Mouse (Mus musculus) testis, postnatal 14 days (tissue): ENCODE measurements around the gene Rcc1l.

Source experiments
- DNase-seq: peaks from one replicate; pipeline ENCODE4 v3.0.0; 2021; ENCODE audit warnings: low spot score

Rcc1l gene

DNA sequence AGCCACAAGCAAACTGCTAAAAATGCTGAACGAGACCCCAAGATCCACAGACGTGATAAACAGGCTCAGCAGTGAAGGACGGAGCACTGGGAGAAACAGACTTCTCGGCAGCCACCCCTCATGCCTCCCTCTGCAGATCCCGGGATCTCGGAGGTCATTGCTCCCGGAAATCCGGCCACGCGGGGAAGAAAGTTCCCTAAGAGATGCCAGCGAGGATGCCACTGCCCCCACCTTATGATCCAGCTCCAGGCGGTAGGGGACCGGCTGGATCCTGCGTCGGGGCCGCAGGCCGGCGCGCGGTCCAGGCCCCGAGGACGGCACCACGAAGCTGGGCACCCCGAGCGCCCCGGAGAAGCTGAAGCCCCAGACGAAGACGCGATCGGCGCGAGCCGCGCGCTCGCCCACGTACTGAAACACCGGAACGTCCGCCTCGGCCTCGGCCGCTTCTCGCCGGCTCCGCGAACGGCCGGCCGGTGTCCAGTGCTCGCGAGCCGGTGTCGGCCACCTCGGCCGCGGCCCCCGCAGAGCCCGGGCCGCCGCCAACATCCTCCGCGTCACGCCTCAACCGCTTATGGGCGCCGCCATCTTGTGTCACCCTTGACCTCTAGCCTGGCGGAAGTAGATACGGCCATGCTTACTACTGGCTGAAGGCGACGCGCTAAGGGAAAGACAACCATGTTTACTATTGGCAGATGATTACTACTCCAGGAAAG lies at the start of gene Rcc1l:
Rcc1l (minus strand) TSS at position 606 of the 713 bp plus-strand sequence.
- DNase-seq = peak; percentile 89

DNA sequence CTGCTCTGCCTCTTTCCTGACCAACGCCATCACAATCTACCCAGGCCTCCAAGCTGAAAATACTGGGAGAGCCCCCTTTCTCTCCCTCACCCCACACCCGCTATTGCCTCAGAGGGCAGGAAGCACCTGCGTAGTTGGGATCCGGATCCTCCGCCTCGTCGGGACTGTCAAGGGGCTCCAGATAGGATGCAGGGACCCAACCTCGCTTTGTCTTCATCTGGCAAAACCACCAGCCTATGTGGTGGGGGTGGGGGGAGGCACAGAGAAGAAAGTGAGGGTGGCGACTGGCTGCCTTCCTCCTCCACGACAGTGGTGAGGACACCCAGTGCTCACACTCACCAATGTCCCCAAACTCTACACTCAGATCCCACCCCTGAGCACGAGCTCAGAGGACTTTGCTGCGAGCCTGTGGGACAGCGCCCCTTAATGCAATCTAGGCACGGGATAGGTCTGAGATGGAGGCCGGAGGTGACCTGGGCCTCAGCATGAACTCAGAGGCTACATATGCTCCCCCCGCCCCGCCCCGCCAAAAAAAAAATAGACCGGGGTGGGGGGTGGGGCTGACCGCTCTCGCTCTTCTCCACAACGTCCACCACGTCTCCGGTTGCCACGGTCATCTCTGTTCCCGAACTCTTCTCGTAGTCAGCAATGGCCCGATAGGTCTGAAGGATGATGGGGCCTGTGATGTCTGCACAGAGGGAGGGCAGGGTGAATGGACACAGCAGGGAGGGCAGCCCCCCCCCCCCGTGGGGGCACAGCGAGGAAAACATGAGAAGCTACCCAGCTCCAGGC lies 48.7 kb upstream of the Rcc1l start:
- DNase-seq = no peak

DNA sequence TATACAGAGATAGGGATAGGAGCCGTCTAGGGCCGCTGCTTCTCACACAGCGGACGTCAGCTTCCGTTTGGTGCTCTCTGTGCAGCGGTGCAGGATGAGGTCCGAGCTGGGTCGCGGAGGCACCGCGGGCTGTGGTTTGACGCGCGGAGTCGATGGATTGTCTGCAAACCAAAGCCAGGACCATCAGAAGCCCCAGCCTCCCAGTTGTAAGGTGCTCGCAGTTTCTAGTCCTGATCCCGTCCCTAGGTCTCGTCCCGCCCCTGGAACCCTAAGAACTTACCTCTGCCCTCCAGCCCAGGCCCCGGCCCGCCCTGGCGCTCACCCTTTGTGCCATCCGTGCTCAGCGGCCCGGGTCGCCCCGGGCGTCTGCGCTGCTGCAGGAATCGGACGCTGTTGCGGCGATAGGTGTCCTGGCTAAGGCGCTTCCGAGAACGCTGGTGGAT lies 45.2 kb upstream of the Rcc1l start:
- DNase-seq = no peak

DNA sequence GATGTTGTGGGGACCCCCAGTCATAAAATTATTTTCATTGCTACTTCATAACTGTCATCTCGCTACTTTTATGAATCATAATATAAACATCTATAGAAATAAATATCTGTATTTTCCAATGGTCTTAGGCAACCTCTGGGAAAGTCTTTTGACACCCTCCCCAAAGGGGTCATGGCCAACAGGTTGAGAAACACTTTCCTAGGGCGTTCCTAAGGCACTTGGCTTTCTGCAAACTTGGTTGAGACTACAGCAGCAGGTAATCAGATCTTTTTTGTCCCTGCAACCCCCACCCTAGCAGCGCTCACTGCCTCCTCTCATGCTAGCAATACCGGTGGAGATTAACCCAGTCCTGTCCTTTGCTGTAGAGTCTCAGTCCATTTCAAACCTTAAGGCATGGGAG lies 44.7 kb upstream of the Rcc1l start:
- no peak for DNase-seq

DNA sequence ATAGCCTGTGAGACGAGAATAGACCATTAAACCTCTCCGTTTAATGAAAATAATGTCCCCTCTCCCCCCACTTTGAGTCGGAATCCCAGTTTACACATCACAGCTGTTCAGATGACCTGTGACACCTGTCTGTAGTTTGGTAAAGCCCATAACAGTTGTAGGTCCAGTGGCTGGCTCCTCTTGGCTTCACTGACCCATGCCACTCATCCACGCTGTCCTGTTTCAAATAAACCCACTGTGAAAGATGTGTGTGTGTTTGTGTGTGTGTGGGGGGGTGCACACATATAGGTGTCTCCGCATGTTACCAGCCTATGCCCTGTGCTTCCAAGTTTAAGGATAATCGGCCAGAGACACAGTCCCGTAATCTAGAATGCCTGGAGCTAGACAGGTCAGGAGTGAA lies 41.3 kb upstream of the Rcc1l start:
- DNase-seq = no peak

DNA sequence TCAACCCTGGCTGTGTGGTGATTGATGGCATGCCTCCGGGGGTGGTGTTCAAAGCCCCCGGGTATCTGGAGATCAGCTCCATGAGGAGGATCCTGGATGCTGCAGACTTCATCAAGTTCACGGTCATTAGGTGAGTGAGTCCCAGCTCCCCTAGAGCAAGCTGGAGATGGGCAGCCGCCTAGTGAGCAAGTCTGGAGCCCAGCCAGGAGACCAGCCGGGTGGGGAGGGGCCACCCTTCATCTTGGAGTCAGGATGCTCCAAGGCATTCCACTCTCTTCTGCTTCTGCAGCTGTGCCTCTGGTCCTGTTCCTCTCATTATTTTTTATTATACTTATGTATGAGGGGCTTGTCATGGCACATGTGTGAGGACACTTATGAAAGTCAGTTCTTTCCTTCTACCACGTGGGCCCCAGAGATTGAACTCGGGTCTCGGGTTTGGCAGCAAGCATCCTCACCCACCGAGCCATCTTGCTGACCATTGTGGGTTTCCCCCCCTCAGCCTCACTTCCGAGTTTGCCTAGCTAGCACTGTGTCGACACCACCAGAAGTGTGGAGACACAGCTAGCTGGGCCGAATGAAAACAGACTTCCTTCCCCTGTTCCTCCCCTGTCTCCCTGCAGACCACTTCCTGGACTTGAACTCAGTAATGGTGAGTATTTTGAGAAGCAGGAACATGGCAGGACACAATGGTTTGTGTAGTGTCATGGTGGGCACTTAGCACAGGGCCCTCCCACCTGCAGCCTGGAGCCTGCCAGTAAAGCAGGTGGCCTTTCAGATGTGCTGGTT lies 37.6 kb upstream of the Rcc1l start:
- DNase-seq = no peak

DNA sequence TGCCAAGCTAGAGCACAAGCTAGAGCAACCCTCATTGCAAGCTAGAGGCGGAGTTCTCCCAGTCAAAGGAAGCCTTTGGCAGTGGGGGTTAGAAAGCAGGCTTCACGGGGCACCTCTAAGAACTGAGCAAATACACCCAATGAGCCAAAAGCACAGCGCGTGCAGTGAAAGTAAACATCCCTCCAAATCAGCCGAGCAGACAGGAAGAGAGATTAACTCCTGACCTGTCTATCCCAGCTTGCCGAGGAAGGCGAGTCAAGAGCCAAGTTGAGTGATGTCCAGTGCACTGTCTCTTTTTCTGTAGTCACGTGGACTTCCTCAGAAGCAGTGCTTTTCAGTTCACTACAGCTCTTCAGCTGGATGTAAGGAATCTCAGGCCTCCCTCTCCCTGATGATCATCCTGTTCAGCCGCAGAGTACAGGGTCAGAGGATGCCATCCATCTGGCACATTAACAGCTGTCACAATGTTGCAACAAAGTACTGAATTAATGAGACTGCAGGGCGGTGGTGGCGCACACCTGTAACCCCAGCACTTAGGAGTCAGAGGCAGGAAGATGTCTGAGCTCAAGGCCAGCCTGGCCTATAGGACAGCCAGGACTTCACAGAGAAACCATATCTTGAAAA lies 33.5 kb upstream of the Rcc1l start:
- DNase-seq = peak; percentile 74

DNA sequence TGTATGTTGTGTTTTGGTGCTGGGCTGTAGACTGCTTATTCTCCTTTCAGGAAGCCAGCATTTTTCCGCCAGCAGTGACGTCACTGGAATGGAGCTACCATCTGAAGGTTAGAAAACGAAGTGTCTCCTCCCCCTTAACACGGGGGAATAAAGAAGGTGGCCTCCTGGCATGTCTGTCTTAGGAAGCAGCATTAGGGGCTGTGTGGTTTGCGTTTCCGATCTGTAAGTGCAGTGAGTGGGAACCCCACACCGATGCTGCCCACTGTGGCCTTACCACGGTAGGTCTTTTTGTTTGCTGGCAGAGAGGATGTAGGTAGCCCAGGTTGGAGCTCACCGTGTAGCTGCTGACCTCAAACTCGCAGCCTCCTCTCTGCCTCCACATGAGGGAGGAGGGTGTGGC lies 30.1 kb upstream of the Rcc1l start:
- DNase-seq = no peak

DNA sequence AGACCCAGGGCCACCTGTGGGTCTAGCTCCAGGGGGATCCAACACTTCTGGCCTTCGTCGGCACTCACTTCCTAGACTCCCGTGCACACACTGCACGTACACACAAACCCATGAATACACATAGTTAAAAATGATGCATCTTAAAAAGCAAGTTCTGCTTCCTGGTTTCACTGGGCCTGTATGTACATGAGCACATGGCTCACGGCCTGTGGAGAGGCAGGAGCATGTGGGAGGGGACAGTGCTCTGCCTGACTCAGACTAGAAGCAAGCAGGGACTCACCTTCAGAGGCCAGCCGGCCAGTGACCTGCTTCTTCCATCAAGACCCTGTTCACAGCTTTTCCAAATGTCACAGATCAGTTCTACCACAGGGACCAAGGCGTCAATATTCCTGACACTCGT lies 17.1 kb upstream of the Rcc1l start:
- DNase-seq = no peak

DNA sequence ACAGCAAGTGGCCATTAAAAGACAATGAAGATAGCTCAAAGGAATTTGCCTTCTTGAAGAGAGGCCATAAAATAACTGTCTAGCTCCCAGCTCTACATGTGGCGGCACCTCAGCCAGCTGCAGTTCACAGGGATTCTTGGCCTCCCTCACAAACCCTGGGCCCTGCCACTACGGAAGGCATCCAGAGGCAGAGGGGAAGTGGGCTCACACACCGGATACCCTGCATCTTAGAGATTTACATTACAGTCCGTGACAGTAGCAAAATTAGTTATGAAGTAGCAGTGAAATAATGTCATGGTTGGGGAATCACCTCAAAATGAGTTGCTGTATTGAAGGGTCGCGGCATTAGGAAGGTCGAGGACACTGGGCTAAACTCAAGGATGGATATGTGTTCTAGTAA lies 12.0 kb upstream of the Rcc1l start:
- no peak for DNase-seq

DNA sequence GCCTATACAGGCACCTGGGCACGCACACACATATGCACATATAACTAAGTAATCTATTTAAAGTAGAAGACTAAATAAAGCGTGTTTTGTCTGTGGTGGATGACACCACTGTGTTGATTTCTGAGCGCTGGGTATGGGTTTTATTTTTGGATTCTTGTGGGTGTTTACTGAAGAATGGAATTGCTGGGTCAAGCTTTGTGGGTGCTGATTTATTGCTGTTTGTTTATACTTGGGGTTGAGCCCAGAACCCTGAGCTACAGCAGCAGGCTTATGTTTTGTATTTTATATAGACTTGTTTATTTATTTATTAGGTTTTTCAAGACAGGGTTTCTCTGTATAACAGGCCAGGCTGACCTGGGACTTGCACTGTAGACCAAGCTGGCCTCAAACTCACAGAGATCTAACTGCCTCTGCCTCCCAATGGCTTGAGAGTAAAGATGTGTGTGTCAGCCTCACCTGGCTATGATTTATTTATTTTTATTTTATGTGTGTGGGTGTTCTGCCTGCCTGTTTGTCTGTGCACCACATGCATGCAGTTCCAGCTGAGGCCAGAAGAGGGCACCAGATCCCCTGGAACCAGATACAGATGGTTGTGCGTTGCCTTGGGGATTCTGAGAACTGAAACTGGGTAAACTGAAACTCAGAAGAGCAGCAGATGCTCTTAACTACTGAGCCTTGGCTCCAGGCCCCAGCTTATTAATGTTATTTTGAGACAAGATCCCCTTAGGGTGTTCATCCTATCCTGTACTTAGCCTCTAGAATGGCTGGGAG lies 10.6 kb upstream of the Rcc1l start:
- DNase-seq = peak; percentile 49

DNA sequence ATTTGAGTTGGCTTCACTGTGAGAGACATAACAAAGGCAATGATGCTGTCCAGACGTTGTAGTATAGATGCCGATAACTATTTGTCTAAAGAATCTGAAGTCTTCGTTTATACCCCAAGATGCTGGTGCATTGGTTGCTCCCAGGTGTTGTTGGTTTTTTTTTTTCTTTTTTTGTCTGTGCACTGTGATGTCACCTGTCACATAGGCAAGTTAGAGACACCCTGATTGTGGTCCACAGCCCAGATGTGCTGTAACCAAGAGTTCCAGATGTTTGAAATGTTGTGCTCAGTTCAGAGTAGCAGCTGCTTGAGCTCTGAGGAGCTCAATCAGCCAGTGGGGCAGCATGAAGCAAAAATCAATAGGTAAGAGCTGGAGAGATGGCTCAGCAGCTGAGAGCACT lies 9.5 kb upstream of the Rcc1l start:
- no peak for DNase-seq

DNA sequence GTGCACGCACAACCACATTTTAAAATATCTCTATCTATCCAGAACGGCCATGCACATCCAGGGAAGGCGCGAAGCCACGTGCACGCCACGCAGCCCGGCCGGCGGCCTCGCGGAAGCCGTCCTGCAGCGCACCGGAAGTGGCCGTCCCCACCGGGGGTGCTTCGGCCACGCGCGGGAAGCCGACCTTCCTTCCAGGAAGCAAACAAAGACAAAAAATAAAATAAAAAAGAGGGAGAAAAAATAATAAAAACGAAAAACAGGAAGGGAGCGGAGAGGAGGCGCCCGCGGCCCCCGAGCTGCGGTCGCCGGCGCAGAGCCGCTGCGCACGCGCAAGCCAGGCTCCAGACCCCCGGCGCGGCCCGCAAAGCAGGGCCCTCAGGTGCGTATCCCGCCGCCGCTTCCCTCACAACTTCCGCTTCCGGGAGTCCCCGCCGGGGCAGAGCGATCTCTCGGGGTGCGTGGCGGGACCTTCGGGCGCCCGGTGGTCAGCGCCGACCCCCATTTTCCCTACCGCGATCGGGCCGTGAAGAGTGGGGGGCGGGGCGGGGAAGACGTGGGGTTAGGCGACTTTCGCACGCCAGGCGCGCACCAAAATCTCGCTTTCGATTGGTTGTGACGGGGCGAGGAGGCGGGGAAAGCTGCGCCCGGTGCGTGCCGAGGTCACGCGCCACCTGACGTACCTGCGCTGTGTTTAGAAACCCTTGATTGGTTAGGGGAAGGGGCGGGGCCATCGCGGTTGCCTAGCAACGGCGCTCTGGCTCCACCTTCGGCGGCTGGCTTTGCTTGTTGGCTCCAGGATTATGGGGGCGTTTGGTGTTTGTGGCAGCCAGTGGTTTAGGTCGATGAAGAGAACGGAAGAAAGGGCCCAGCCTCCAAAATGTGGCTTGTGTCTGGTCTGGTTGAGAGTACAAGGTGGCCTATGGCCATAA lies 7.6 kb upstream of the Rcc1l start, which contains the start of gene Gtf2ird2:
Gtf2ird2 (plus strand) TSS at position 140 of the 929 bp plus-strand sequence.
- peak; percentile 99 for DNase-seq

DNA sequence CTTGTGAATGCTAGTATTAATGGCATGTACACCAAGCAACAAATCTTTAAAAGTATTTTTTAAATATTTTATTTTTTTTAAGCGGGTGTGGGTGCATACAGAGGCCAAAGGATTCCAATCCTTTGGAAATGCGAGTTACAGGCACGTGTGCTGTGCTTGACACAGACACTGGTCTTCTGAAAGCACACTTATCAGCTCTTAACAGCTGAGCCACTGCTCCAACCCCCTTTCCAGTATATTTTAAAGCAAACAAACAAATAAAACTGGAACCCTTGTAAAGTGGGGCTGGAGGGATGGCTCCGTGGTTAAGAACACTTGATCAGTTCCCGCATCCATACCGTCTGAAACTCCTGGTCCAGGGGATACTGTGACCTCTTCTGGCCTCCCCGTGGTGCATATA lies 6.6 kb upstream of the Rcc1l start:
- DNase-seq = no peak

DNA sequence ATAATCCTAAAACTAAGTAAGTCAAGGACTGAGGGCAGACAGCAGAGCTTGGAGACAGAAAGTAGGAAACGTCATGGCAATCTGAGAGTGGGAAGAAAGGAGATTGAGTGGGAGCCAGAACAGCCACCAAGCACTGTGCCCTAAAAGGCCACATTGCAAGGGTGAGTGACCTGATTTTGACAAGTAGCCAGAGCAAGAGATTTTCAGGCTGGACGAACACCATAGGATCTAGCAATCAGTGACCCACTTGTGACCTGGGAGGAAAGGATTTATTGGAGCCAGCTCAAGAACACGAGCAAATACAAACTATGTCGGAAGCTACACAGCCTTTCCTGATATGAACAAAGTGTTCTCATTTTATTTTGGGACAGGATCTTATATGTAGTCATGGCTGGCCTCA lies 6.2 kb upstream of the Rcc1l start:
- peak; percentile 62 for DNase-seq

DNA sequence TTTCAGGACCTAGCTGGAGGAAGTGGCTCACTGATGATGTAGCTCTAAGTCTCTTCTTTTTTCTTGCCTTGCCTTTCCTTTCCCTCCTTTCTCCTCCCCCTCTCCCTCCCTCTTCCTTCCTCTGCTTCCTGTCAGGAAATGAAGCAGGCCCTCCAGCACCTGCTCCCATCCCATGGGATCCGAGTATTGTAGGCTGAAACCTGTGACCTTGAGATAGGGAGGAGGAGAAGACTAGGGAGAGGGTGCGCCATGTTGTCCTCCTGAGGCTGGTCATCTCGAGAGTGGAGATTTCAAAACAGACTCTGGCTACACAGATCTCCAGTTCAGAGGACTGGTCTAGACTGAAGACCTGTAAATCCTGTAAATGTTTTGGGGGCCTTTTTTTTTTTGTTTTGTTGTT lies 5.6 kb upstream of the Rcc1l start:
- DNase-seq = peak; percentile 30

DNA sequence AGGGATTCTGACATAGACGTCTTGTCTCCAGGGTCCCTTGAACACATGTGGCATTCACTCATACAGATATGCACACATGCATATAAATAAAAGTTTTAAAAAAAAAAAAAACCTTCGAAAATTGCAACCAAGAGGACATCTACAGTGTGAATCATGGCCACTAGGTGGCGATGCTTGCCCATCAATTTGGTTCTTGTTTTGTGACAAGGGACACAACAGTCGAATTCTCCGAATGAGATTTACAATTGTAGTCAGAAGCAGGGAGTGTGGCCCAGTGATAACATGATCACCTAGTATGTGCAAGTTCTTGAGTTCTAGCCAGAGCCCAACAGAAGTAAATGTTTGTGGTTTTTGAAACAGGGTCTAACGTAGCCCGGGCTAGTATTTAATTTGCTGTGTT lies 3.3 kb upstream of the Rcc1l start:
- DNase-seq = peak; percentile 49

DNA sequence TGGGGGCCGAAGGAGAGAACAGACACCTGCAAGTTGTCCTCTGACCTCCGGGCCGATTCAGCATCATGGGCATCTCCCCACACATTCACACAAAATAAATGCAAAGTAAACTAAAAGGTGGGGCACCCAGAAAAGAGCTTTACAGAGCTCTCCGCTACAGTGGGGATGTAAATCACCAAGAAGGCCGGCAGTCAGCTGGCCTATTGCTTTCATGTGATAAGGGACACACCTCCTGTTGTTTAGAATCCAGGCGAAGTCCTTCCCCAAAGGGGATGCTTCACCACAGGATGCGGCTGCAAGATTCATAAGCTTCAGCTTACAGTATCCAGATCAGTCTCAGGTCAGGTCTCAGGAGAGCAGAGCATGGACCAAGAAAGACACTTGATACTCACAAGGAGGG lies 2.0 kb upstream of the Rcc1l start:
- no peak for DNase-seq

DNA sequence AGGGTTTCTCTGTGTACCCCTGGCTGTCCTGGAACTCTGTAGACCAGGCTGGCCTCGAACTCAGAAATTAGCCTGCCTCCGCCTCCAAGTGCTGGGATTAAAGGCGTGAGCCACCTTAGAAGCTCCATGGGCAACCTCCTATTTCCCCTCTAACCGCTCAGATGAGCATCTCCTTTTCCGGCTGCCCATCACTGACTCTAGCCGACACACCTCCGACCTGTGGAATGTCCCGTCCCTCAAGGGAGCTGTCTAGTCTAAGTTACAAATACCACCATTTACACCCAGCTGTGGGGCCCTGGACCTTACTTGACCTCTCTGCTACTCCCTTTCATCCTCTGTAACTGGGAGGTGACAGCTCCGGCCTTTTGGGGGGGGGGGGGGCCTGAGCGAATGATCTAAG lies 878 bp downstream of the Rcc1l start:
- peak; percentile 28 for DNase-seq

DNA sequence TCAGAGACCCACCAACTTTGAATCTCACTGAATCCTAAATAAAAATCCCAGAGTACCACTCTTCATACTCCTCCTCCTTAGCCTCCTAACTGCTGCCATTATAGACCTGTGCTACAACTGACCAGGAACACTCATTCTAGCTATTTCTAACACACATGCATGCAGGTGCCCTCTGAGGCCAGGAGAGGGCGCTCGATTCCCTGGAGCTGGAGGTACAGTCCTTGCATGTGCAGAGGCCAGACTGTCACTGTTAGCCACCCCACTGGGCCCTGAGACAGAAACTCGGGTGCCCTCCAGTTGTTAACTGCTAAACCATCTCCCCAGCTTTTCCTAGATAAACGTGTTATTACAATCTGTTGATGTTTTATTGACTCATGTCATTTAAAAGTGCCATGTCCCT lies 3.4 kb downstream of the Rcc1l start:
- no peak for DNase-seq
